8 mouse cellular contexts compared by ENCODE assay signal in genomic region chr15:79280209-79280608, GRCm38 (mm10). TPM values are rescaled to one million over a fixed set of nuclear protein-coding genes. Genes with fewer than 3 reads are reported as not detected.
A peak's percentile ranks its signal among the peaks of the same experiment; 100 is the strongest.
DNase-seq lines count a peak whose midpoint lies in the region; ATAC-seq lines count a peak whose summit lies in the region.

No protein-coding gene starts in this region.

- H3K36me3 ChIP-seq in forebrain, embryonic 13.5 days (ENCODE audit: poor library complexity, severe bottlenecking): no peaks in the 10 kb centered on the region

- no peak overlapping the region for H3K4me3 ChIP-seq in forebrain, embryonic 13.5 days

- H3K4me1 ChIP-seq in forebrain, embryonic 13.5 days: no peaks in the 10 kb centered on the region

- no peak overlapping the region for H3K9ac ChIP-seq in forebrain, embryonic 13.5 days

- H3K27ac ChIP-seq in forebrain, embryonic 13.5 days: no peak overlapping the region

- H3K9me3 ChIP-seq in forebrain, embryonic 13.5 days (replicated peaks): no peaks in the 10 kb centered on the region

- 25% methylated on average over 6 of the region's 6 CpGs for WGBS in forebrain, embryonic 13.5 days

- no peak for ATAC-seq in forebrain, embryonic 13.5 days
- no peak for ATAC-seq in inflammation-experienced regulatory T-cells, adult 6 months

- no peaks in the 10 kb centered on the region for H3K27me3 ChIP-seq in forebrain, embryonic 13.5 days

- no peak overlapping the region for H3K4me2 ChIP-seq in forebrain, embryonic 13.5 days

- DNase-seq in cerebellum, postnatal 10 days: peak; percentile 51 to 55
- DNase-seq in cerebellum, adult 9-10 months: no peak
- DNase-seq in spleen, postnatal 14 days (ENCODE audit: low spot score in 2 of 2): peak; percentile 6 to 20
- DNase-seq in spleen, postnatal 36 days (ENCODE audit: low spot score in 2 of 2): no peak
- peak; percentile 51 for DNase-seq in lung, postnatal 36 days
- DNase-seq in layer of hippocampus, postnatal 14 days (ENCODE audit: low spot score in 2 of 2): no peak

RNA-seq across cellular contexts. Expression of gene Baiap2l2, which starts 5.1 kb away (rescaled TPM):
- 1 to 10 TPM; 2.7 to 4.0 TPM for total RNA-seq in layer of hippocampus, postnatal 14 days (2021)
- 0.63 and 2.1 TPM in 2 replicates for polyA plus RNA-seq in forebrain, embryonic 13.5 days (2015; fragmentation: Nextera tagmentation; extraction: Ambion mirVana)
- polyA plus RNA-seq in inflammation-experienced regulatory T-cells, adult 6 months (2017; shearing (Covaris generic)): 1 to 10 TPM in 1 of 3 experiments, under 1 TPM in 1, not detected in 1; 0.21 to 1.6 TPM

RNA-seq across cellular contexts. Expression of gene Slc16a8, which starts 25.6 kb away (rescaled TPM):
- total RNA-seq in layer of hippocampus, postnatal 14 days (2021): 1 to 10 TPM in 1 of 2 experiments, under 1 TPM in 1; 0.21 to 1.0 TPM
- 0.09 and 0.39 TPM in 2 replicates for polyA plus RNA-seq in forebrain, embryonic 13.5 days (2015; fragmentation: Nextera tagmentation; extraction: Ambion mirVana)
- polyA plus RNA-seq in inflammation-experienced regulatory T-cells, adult 6 months (2017; shearing (Covaris generic)): not detected

RNA-seq across cellular contexts. Expression of gene Pla2g6, which starts 48.0 kb away (rescaled TPM):
- 10 to 100 TPM; 18.5 to 22.3 TPM for total RNA-seq in layer of hippocampus, postnatal 14 days (2021)
- polyA plus RNA-seq in forebrain, embryonic 13.5 days (2015; fragmentation: Nextera tagmentation; extraction: Ambion mirVana): 24.9 and 29.6 TPM in 2 replicates
- polyA plus RNA-seq in inflammation-experienced regulatory T-cells, adult 6 months (2017; shearing (Covaris generic)): 10 to 100 TPM; 12.5 to 18.4 (median 15.1) TPM

RNA-seq across cellular contexts. Expression of gene Gm49486, which starts 51.0 kb away (rescaled TPM):
- 1 to 10 TPM; 1.3 to 1.7 TPM for total RNA-seq in layer of hippocampus, postnatal 14 days (2021)
- polyA plus RNA-seq in forebrain, embryonic 13.5 days (2015; fragmentation: Nextera tagmentation; extraction: Ambion mirVana): 0.96 and 1.3 TPM in 2 replicates
- polyA plus RNA-seq in inflammation-experienced regulatory T-cells, adult 6 months (2017; shearing (Covaris generic)): not detected

RNA-seq across cellular contexts. Expression of gene Pick1, which starts 51.2 kb away (rescaled TPM):
- 10 to 100 TPM; 47.6 to 47.8 TPM for total RNA-seq in layer of hippocampus, postnatal 14 days (2021)
- polyA plus RNA-seq in forebrain, embryonic 13.5 days (2015; fragmentation: Nextera tagmentation; extraction: Ambion mirVana): 68.1 and 74.3 TPM in 2 replicates
- polyA plus RNA-seq in inflammation-experienced regulatory T-cells, adult 6 months (2017; shearing (Covaris generic)): 1 to 10 TPM; 6.6 to 8.4 (median 8.3) TPM

Comparison
In these comparisons a context has a peak if more than half of its experiments do, and no peak if none do; other contexts are left out.
1. DNase-seq: peak in cerebellum, postnatal 10 days (2 of 2), spleen, postnatal 14 days (2 of 2) and lung, postnatal 36 days (single experiment); none in cerebellum, adult 9-10 months (single experiment), spleen, postnatal 36 days (0 of 2) and layer of hippocampus, postnatal 14 days (0 of 2).